Mouse (Mus musculus) ES-Bruce4 (cell line): ENCODE data around the gene Olfr1509.

Experiments
- CTCF ChIP-seq: IDR thresholded peaks from one replicate; pipeline ENCODE4 v1.8.1; 2011; ENCODE audit warnings: low read depth, low read length
- EP300 ChIP-seq: IDR thresholded peaks from 2 replicates; pipeline ENCODE4 v1.6.1; 2011; ENCODE audit warnings: low read depth, low read length; ENCODE audit not compliant: insufficient read depth
- POLR2A ChIP-seq: IDR thresholded peaks from one replicate; pipeline ENCODE4 v1.8.1; 2011; ENCODE audit warnings: low read length; ENCODE audit not compliant: insufficient read depth

DNA sequence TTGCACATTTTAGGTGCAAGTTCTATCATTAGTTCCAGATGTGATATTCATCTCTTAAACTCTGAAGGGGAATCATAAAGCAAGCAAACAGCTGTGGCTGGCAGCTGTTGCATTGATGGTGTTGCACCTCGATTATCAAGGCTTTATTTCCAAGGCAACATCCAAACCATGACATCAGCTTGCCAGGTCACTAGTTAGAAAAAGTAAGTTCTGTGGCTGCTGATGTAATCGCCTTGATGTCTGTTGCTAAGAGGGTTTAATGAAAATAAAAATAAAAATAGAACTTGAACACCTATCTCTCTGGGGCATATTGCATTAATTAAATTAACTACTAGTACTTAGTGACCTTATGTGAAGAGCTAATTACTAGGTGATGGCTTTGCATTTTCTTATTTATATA is 24.6 kb downstream of the Olfr1509 start, which contains the start of gene Olfr1508:
- TF ChIP-seq CTCF (no peak), EP300 (no peak), POLR2A (no peak)
